Mouse (Mus musculus): ENCODE measurements around the gene Tmem207. TPM values are rescaled to one million over a fixed set of nuclear protein-coding genes. Genes with fewer than 3 reads are reported as not detected.
"Not testable (repeated sequence)": the region's sequence is repeated elsewhere in the genome, so short reads cannot be mapped to it uniquely, and the experiment has no call there.

The Tmem207 gene
- not detected for total RNA-seq (2021)
- long read RNA-seq, experiment 1, result 0 reads
- long read RNA-seq, experiment 2, result 0 reads

- no peak for DNase-seq (ENCODE audit: low spot score in 2 of 2)
Measured at GRCm38 (mm10) chr16:26526669-26527068, at the start of gene Tmem207. Tmem207 (minus strand) TSS chr16:26526769.

GRCm38 (mm10) chr16:26574173-26574572 lies 47.6 kb upstream of the Tmem207 start:
- no peak for DNase-seq (ENCODE audit: low spot score in 2 of 2)

GRCm38 (mm10) chr16:26571836-26572235 lies 45.3 kb upstream of the Tmem207 start:
- DNase-seq (ENCODE audit: low spot score in 2 of 2), result no peak

GRCm38 (mm10) chr16:26569387-26569978 lies 42.9 kb upstream of the Tmem207 start:
- DNase-seq (ENCODE audit: low spot score in 2 of 2), result no peak

- no peak for DNase-seq (ENCODE audit: low spot score in 2 of 2)
Measured at GRCm38 (mm10) chr16:26562771-26563170, 36.2 kb upstream of the Tmem207 start.

GRCm38 (mm10) chr16:26561743-26562142 lies 35.2 kb upstream of the Tmem207 start:
- no peak for DNase-seq (ENCODE audit: low spot score in 2 of 2)

- DNase-seq (ENCODE audit: low spot score in 2 of 2), result no peak
Measured at GRCm38 (mm10) chr16:26558797-26559196, 32.2 kb upstream of the Tmem207 start.

- DNase-seq (ENCODE audit: low spot score in 2 of 2), result no peak
Measured at GRCm38 (mm10) chr16:26552234-26552633, 25.7 kb upstream of the Tmem207 start.

GRCm38 (mm10) chr16:26549221-26549620 lies 22.7 kb upstream of the Tmem207 start:
- DNase-seq (ENCODE audit: low spot score in 2 of 2), result peak; percentile 15 to 84

- no peak for DNase-seq (ENCODE audit: low spot score in 2 of 2)
Measured at GRCm38 (mm10) chr16:26546879-26547206, 20.3 kb upstream of the Tmem207 start.

GRCm38 (mm10) chr16:26546170-26546878 lies 19.8 kb upstream of the Tmem207 start:
- no peak for DNase-seq (ENCODE audit: low spot score in 2 of 2)

- no peak for DNase-seq (ENCODE audit: low spot score in 2 of 2)
Measured at GRCm38 (mm10) chr16:26532287-26532686, 5.7 kb upstream of the Tmem207 start.

GRCm38 (mm10) chr16:26530451-26530850 lies 3.9 kb upstream of the Tmem207 start:
- no peak for DNase-seq (ENCODE audit: low spot score in 2 of 2)

GRCm38 (mm10) chr16:26527931-26528666 lies 1.5 kb upstream of the Tmem207 start:
- DNase-seq (ENCODE audit: low spot score in 2 of 2), result peak in 1 of 2 experiments; percentile 55

- DNase-seq (ENCODE audit: low spot score in 2 of 2), result no peak
Measured at GRCm38 (mm10) chr16:26525832-26526231, 737 bp downstream of the Tmem207 start.

GRCm38 (mm10) chr16:26519596-26519995 lies 7.0 kb downstream of the Tmem207 start:
- DNase-seq (ENCODE audit: low spot score in 2 of 2), result peak in 1 of 2 experiments; percentile 54

- no peak for DNase-seq (ENCODE audit: low spot score in 2 of 2)
Measured at GRCm38 (mm10) chr16:26504961-26505360, 21.6 kb downstream of the Tmem207 start.

- no peak for DNase-seq (ENCODE audit: low spot score in 2 of 2)
Measured at GRCm38 (mm10) chr16:26500738-26501137, 25.8 kb downstream of the Tmem207 start.

GRCm38 (mm10) chr16:26499705-26500104 lies 26.9 kb downstream of the Tmem207 start:
- not testable (repeated sequence) for DNase-seq (ENCODE audit: low spot score in 2 of 2)

GRCm38 (mm10) chr16:26495721-26496120 lies 30.8 kb downstream of the Tmem207 start:
- peak in 1 of 2 experiments; percentile 20 for DNase-seq (ENCODE audit: low spot score in 2 of 2)

GRCm38 (mm10) chr16:26471254-26471653 lies 55.3 kb downstream of the Tmem207 start:
- no peak for DNase-seq (ENCODE audit: low spot score in 2 of 2)

GRCm38 (mm10) chr16:26466535-26466934 lies 60.0 kb downstream of the Tmem207 start:
- no peak for DNase-seq (ENCODE audit: low spot score in 2 of 2)
